Mouse (Mus musculus) MN1 (cell line): Measurements from ENCODE around the gene Gm5941.
"Not testable (repeated sequence)": the region's sequence is repeated elsewhere in the genome, so short reads cannot be mapped to it uniquely, and the experiment has no call there.

ENCODE experiments used
- DNase-seq: peaks from one replicate; pipeline ENCODE4 v3.0.0-alpha.2; 2016; ENCODE audit warnings: low spot score

The Gm5941 gene

DNA sequence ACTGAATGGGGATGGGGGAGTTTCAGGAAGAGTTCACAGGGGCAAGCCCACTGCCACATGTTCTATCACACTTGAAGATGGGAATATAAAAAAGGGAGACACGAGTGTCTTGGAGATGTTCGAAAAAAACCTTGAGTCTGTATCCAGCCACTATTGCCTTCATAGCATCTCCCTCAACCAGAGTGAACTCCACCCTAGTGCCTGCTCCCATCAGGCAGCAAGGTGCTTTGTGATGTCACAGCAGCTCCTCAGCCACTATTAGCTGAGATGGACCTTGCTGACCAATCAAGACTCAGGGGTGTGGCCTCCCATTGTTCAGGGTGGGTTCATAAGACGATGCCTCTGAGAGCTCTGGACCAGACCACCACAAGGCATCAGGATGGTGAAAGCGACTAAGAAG lies at the start of gene Gm5941:
Gm5941 (plus strand) TSS at position 301 of the 400 bp plus-strand sequence.
- DNase-seq, result not testable (repeated sequence)

GRCm38 (mm10) chrX:92460496-92460895 lies 29.3 kb upstream of the Gm5941 start:
- DNase-seq, result no peak

- no peak for DNase-seq
Observed at GRCm38 (mm10) chrX:92464773-92465172, 25.0 kb upstream of the Gm5941 start.

- no peak for DNase-seq
Observed at GRCm38 (mm10) chrX:92498254-92498653, 8.5 kb downstream of the Gm5941 start.

DNA sequence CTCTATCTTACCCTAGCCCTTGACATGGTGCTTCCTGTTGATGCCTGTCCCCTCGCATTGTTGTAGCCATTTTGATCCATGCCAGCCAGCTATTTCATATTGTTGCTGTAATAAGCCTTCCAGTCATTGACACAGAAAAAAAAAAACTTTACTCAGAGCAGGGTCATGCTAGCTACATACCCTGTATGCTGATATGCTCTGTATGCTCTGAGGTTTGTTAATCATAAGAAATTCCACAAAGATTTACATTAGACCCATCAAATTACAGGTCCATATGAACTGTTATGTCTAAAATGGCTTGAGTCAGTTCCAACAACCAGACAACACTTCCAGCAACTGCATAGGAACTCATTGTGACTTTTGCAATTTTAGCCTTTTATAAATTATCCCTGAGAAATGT lies 38.1 kb downstream of the Gm5941 start:
- no peak for DNase-seq
